Mouse (Mus musculus) yolk sac, embryonic 10.5 days (tissue): ENCODE measurements at regions not wholly inside any gene's neighbourhood (a gene's known extent, or its start where the extent isn't known, plus 50 kb on each side); places are given as distances from the start of the nearest gene placed in this dataset.

Experiments
- DNase-seq: peaks from one replicate; pipeline ENCODE4 v3.0.0-alpha.2; 2017; ENCODE audit warnings: low spot score

- DNase-seq = no peak
These were observed 74.4 kb downstream of the Mettl11b start for GRCm38 (mm10) chr1:163650577-163651180.

GRCm38 (mm10) chr1:163642091-163642490, 82.9 kb downstream of the Mettl11b start:
- DNase-seq = no peak

GRCm38 (mm10) chr1:163640527-163641228, 84.4 kb downstream of the Mettl11b start:
- no peak for DNase-seq

- no peak for DNase-seq
These were observed 94.7 kb downstream of the Mettl11b start for GRCm38 (mm10) chr1:163630291-163630812.

- DNase-seq = no peak
These were observed 100.1 kb downstream of the Mettl11b start for GRCm38 (mm10) chr1:163624887-163625286.

- no peak for DNase-seq
These were observed 103.7 kb downstream of the Mettl11b start for GRCm38 (mm10) chr1:163621293-163621692.

GRCm38 (mm10) chr1:163619831-163620230, 105.2 kb downstream of the Mettl11b start:
- no peak for DNase-seq

- no peak for DNase-seq
These were observed 106.9 kb downstream of the Mettl11b start for GRCm38 (mm10) chr1:163618132-163618531.

- no peak for DNase-seq
These were observed 108.4 kb downstream of the Mettl11b start for GRCm38 (mm10) chr1:163616596-163616995.

- DNase-seq = no peak
These were observed 116.6 kb downstream of the Mettl11b start for GRCm38 (mm10) chr1:163608429-163608828.

- DNase-seq = no peak
These were observed 117.3 kb downstream of the Mettl11b start for GRCm38 (mm10) chr1:163607701-163608100.

- DNase-seq = no peak
These were observed 124.8 kb downstream of the Mettl11b start for GRCm38 (mm10) chr1:163599926-163600890.

GRCm38 (mm10) chr1:163576411-163576810, 148.6 kb downstream of the Mettl11b start:
- DNase-seq = no peak

- no peak for DNase-seq
These were observed 149.4 kb downstream of the Mettl11b start for GRCm38 (mm10) chr1:163575593-163575992.

GRCm38 (mm10) chr1:163574409-163575161, 150.4 kb downstream of the Mettl11b start:
- peak; percentile 5 for DNase-seq

- no peak for DNase-seq
These were observed 151.5 kb downstream of the Mettl11b start for GRCm38 (mm10) chr1:163573533-163573932.

- DNase-seq = no peak
These were observed 160.3 kb upstream of the Gorab start for GRCm38 (mm10) chr1:163563791-163564190.

- no peak for DNase-seq
These were observed 159.6 kb upstream of the Gorab start for GRCm38 (mm10) chr1:163563064-163563463.

GRCm38 (mm10) chr1:163562166-163562733, 158.8 kb upstream of the Gorab start:
- DNase-seq = no peak

GRCm38 (mm10) chr1:163561016-163561415, 157.5 kb upstream of the Gorab start:
- DNase-seq = no peak

- no peak for DNase-seq
These were observed 156.9 kb upstream of the Gorab start for GRCm38 (mm10) chr1:163560276-163560943.
